Mouse (Mus musculus) cerebellum, postnatal 14 days (tissue): ENCODE measurements around the gene Tmub1.

Experiments
- DNase-seq, 2 experiments: peaks; one replicate each; pipeline ENCODE4 v3.0.0; 2021; ENCODE audit warnings: mixed read lengths in 2 of 2

The Tmub1 gene

GRCm38 (mm10) chr5:24447624-24448298 is at the start of gene Tmub1:
Tmub1 (minus strand) TSS chr5:24447854.
- peak; percentile 84 for DNase-seq

DNA sequence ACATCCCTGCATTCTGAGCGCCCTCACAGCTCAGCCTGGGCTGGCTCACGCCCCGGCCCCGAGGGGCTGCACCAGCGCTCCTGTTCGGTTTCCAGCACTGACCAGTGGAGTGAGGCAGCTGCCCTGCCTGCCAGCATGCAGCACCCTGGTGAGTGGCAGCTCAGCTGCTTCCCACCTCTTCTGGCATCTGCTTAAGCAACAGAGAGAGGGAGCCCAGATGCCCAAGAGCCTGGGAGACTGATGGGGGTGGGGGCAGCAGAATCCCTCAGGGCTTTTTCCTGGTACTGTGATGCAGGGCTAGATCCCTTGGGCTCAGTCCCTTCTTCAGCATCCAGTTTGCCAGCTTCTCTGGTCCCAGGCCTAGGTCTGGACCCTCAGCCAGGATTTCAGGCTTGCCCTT is 49.1 kb upstream of the Tmub1 start:
- no peak for DNase-seq

DNA sequence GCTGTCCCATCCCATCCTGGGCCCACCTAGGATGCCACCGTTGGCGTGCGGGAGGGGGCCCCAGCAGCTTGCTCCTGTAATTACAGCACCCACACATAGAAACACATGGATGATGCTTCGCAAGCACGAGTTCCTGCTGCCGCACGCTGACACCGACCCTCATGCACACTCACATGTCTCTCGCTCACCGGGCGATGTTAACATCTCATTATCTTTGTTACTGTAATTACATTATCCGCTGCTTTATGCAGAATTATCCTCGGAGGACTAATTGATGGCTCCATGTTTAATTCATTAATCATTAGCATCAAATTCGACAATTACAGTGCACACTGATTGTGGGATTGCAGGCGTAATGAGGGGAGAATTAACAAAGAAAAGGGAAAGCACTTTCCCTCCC is 47.4 kb upstream of the Tmub1 start:
- no peak for DNase-seq

DNA sequence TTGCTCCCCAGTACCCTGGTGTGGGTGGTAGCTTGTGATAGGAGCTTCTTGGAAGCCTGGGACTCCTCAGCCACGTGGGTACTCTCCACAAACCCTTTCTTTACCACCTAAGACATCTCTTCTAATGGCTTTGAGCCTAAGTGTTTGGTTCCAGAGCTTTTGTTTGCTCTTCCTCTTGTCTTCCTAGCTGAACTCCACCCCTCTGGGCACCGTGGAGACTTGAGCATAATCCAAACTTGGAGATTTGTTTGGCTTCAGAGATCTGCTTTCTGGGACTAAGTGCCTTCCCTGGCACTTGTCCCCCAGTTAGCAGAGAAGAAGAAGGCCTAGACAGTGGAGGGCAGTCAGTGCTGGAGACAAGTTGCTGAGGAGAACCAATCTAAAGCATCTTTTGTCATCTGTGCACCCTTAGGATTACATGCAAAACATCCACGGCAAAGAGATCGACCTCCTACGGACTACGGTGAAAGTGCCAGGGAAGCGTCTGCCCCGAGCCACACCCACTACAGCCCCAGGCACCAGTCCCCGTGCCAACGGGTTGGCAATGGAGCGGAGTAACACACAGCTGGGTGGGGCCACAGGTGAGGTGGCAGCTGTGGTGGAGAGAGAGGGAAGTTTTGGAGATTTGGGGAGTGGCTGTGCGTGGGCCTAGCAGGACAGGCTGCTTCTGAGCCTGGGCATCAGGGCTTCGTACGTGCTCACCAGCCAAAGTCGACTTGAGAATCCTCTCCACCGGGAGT is 45.1 kb upstream of the Tmub1 start:
- no peak for DNase-seq

GRCm38 (mm10) chr5:24490413-24490920 is 42.8 kb upstream of the Tmub1 start:
- no peak for DNase-seq

- no peak for DNase-seq
Observed at GRCm38 (mm10) chr5:24486738-24487137, 39.1 kb upstream of the Tmub1 start.

GRCm38 (mm10) chr5:24486097-24486496 is 38.4 kb upstream of the Tmub1 start:
- DNase-seq, result peak; percentile 95 to 98

DNA sequence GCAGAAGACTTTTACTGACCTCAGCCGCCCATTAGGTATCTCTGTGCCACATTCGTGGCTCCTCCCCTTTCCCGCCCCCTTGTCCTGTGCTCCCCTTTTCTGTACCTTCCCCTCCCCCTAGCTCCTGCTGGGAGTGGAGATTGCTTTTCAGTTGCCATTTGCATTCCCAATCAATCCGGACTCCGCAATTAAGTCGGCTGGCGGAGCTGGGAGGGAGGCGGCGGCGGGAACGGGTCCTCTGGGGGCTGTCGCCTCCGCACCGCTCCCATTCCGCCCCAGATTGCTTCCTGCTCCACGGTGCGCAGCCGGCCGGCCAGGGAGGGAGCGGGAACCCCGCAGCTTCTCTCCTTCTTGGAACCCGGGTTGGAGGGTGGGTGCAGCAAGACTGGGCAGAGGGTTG is 37.3 kb upstream of the Tmub1 start:
- no peak for DNase-seq

DNA sequence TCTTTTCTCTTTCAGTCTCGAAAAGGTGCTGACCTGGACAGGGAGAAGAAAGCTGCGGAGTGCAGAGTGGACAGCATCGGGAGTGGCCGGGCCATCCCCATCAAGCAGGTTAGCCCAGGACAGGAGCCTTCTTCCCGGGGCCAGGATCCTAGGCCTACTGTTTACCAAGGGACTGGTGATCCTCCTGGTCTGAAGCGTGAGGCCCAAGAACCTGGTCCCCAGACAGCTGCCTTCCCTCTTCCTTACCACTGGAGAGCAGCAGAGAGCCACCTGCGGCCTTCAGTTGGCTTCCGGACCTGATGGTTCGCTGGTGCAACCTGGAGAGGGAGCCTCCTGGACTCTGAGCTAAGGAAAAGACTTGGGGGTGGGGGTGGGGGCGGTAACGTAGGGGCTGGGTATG is 35.7 kb upstream of the Tmub1 start:
- peak; percentile 83 to 86 for DNase-seq

DNA sequence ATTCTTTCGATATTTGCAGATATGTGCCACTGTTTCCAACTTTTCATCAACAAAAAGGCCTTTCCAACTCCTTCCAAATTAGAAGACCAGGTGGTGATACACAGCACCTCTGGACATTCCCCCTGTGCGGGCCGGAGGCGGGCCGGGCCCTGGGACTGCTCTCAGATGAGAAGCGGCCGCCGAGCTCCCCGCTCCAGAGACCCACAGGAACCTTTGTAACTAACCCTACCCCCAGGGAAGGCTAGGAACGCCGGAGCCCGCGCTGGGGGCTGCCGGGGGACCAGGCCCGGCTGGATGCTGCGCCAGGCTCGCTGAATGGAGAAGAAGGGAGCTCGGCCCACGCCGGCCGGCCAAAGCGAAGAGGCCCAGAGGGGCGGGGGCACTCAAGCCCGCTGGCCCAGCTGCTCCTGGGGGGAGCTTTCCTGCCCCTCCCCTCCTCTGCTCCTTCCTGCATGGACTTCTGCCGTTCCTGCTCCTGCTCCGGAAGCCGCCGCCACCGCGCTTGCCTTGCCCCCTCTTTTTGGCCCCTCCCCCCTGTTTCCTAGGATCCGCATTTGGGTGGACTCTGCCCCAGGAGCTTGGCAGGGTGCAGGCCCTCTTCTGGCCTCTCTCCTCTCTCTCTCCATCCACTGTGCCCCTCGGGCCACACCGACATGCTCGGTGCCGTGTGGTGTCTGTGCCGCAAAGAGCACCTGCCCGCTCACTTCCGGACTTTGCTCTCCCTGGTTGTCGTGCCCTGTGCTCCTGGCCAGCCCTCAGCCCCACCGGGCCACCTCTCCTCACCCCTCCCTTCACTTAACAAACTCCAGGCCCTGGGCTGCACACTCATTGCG is 34.8 kb upstream of the Tmub1 start:
- no peak for DNase-seq

- DNase-seq, result peak; percentile 78 to 87
Observed at GRCm38 (mm10) chr5:24481647-24482046, 34.0 kb upstream of the Tmub1 start.

- DNase-seq, result no peak
Observed at GRCm38 (mm10) chr5:24477909-24478308, 30.3 kb upstream of the Tmub1 start.

DNA sequence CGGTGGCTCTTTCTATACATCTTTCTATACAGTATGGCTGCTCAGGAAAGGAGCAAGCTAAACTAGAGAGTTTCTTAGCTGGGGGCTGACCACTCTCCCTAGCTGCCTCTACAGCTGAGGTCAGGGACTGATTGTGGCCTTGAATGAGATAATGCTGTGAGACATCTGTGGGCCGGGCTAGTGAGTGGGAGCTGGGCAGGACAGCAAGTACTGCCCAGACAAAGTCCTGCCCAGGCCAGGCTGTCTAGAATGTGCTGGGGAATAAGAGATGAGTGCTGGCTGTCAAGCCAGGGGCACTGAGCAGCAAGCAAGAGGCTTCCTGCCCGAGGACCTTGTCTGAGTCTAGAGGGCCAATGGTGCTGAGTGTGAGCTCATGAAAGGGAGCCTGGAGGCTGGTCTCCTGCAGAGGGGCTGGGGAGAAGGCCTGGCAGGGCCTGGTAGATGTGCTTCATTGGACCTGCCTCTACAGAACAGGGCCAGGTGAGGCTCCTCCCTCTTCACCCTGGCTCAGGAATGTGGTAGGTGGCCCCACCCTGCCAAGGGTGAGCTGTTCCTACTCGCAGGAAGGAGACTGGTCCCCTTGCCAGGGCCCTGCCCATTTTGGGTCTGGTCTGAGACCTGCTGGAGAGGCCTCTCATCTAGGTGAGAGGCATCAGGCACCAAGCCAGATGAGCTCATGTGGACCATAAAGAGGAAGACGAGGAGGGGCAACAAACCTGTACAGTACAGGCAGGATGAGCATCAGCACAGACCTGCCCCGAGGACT is 28.0 kb upstream of the Tmub1 start:
- peak; percentile 65 to 69 for DNase-seq

- peak; percentile 41 to 49 for DNase-seq
Observed at GRCm38 (mm10) chr5:24474723-24475261, 27.1 kb upstream of the Tmub1 start.

DNA sequence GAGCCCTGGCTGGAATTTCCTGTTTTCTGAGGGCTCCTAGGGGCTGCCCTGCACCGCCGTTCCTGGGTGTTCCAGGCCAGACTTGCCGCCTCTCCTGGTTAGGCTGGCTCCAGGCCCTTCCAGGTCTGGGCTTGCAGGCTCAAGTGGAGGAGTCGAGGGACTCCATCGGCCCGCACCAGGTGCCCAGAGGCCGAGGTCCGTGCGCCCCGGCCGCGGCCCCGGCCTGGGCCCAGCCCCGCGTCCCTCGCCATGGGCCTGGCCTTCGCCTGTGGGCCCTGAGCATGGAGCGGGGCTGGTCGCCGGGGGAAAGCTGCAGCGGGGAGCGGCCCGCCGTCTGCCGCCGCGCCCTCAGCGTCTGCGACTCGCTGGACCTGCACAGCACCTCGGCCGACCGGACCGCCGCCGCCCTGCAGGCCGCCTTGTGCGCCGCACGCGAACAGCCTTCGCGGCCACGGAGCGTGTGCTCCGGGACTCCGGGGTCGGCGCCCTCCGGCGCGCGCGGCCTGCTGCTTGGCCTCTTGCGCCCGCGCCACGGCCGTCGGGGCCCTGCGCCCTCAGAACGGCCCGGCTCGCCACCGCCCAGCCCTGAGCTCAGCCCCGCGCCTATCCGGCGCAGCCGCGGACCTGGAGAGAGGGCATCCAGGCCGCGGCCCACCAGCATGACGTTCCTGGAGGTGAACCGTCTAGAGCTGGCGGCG is 26.5 kb upstream of the Tmub1 start:
- DNase-seq, result peak; percentile 40 to 42

DNA sequence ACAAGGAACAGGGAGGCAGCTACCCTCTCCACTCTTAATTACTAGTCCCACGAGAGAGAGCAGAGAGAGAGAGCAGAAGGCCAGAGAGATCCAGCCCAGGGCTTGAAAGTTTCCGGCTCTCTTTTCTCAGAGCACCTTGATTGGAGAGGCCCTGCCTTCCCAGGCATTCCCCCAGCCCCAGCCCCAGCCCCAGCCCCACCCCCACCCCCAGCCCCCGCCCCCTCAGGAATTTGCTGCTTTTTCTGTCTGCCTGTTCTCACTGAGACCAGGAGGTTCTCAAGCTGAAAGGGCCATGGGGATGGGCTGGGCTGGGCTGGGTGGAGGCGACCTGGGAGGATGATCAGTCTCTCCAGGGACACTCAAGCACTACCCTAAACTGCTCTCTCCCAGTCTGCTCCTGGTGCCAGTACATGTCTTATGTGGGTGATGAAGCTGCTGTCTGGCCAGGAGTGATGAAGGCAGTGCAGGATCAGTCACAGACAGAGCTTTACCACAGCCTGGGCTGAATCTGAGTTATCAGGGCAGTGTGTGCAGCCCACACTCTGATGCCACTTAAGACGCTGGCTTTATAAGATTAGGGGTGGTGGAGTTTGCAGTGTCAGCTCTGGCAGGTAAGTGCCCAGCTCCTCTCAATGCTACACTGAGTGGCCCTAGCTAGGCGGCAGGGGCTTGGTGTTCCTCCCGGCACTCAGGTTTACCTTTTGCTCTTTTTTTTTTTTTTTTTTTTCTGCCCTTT is 25.4 kb upstream of the Tmub1 start:
- DNase-seq, result no peak

DNA sequence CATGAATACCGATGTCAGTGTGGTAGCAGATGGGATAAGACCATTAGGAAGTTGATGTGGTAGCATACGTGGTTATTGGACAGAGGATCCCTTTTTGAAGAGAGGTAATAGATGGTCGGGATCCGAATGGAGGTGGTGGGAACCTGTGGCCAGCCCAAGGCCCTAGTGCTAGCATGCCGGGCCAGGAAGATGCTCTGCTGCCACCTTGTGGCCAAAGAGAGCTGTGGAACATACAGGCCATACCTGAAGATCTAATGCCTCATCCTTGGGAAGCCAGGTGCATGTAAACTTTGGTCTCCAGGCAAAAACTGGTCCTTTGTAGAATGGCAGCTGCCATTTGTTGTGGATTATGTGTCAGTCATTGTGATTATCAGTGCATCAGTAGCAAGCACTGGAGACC is 22.9 kb upstream of the Tmub1 start:
- peak; percentile 91 to 92 for DNase-seq

- no peak for DNase-seq
Observed at GRCm38 (mm10) chr5:24466762-24467161, 19.1 kb upstream of the Tmub1 start.

GRCm38 (mm10) chr5:24455613-24456012 is 8.0 kb upstream of the Tmub1 start:
- no peak for DNase-seq

GRCm38 (mm10) chr5:24455076-24455475 is 7.4 kb upstream of the Tmub1 start:
- no peak for DNase-seq

DNA sequence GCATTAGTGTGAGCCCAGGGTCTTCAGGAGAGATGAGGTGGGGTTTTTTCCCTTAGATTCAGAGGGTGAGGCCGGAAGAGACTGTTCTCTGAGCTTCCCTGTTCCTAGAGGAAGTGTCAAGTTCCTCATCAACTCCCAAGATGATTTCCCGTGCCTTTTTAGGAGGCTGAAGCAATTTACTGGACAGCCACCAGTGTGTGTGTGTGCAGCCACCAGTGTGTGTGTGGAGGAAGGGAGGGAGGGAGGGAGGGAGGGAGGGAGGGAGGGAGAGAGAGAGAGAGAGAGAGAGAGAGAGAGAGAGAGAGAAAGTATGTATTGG is 6.3 kb upstream of the Tmub1 start:
- no peak for DNase-seq
